Mouse (Mus musculus): ENCODE measurements around the gene 4933403O08Rik. TPM values are rescaled to one million over a fixed set of nuclear protein-coding genes. Genes with fewer than 3 reads are reported as not detected.

Gene 4933403O08Rik
- polyA plus RNA-seq (2014; fragmentation: Nextera tagmentation; extraction: Ambion mirVana): 0.35 and 0.48 TPM in 2 replicates

- no peak for DNase-seq (ENCODE audit: low spot score)
- WGBS: 88% methylated on average over 3 of the region's 3 CpGs
These were observed at the start of gene 4933403O08Rik for GRCm38 (mm10) chrX:112238749-112239148. Gene 4933403O08Rik, plus strand, starts transcription at chrX:112239049.

GRCm38 (mm10) chrX:112242916-112243315, 4.1 kb downstream of the 4933403O08Rik start:
- H3K4me3 ChIP-seq (ENCODE audit: low read depth, low read length): no peak overlapping the region
- no peak overlapping the region for H3K9ac ChIP-seq (ENCODE audit: low read depth, low read length)
- H3K9me3 ChIP-seq (ENCODE audit: control insufficient read depth, low read length): no peaks in the 10 kb centered on the region
- no peaks in the 10 kb centered on the region for H3K36me3 ChIP-seq (ENCODE audit: control insufficient read depth, insufficient read depth, low read length)
- 91% methylated on average over 1 of the region's 1 CpGs for WGBS
- no peak overlapping the region for H3K27ac ChIP-seq (replicated peaks; ENCODE audit: low read depth, low read length)
- no peaks in the 10 kb centered on the region for H3K4me1 ChIP-seq (ENCODE audit: control insufficient read depth, insufficient read depth, low read length)
- H3K4me2 ChIP-seq (ENCODE audit: low read depth, low read length): no peak overlapping the region
- H3K27me3 ChIP-seq (replicated peaks; ENCODE audit: control insufficient read depth, insufficient read depth, low read length): no peaks in the 10 kb centered on the region
- ATAC-seq (ENCODE audit: low read depth) (no peak), DNase-seq (ENCODE audit: low spot score) (no peak)

More at GRCm38 (mm10) chrX:112238749-112239148, at the start of gene 4933403O08Rik:
- no peaks in the 10 kb centered on the region for H3K36me3 ChIP-seq (ENCODE audit: control insufficient read depth, insufficient read depth, low read length)
- no peaks in the 10 kb centered on the region for H3K4me1 ChIP-seq (ENCODE audit: control insufficient read depth, insufficient read depth, low read length)
- no peak within 1 kb of the TSS for H3K4me3 ChIP-seq (ENCODE audit: low read depth, low read length)
- no peak within 1 kb of the TSS for H3K9ac ChIP-seq (ENCODE audit: low read depth, low read length)
- no peaks in the 10 kb centered on the region for H3K27me3 ChIP-seq (replicated peaks; ENCODE audit: control insufficient read depth, insufficient read depth, low read length)
- H3K4me2 ChIP-seq (ENCODE audit: low read depth, low read length): no peak within 1 kb of the TSS
- no peak within 1 kb of the TSS for H3K27ac ChIP-seq (replicated peaks; ENCODE audit: low read depth, low read length)
- no peak for ATAC-seq (ENCODE audit: low read depth)
- H3K9me3 ChIP-seq (ENCODE audit: control insufficient read depth, low read length): no peaks in the 10 kb centered on the region

GRCm38 (mm10) chrX:112255513-112255912, 16.7 kb downstream of the 4933403O08Rik start:
- Histone ChIP-seq H3K9me3 (ENCODE audit: control insufficient read depth, low read length) (no peaks in the 10 kb centered on the region), H3K27me3 (replicated peaks; ENCODE audit: control insufficient read depth, insufficient read depth, low read length) (no peaks in the 10 kb centered on the region), H3K4me1 (ENCODE audit: control insufficient read depth, insufficient read depth, low read length) (no peaks in the 10 kb centered on the region), H3K4me3 (ENCODE audit: low read depth, low read length) (no peak overlapping the region), H3K4me2 (ENCODE audit: low read depth, low read length) (no peak overlapping the region), H3K9ac (ENCODE audit: low read depth, low read length) (no peak overlapping the region), H3K36me3 (ENCODE audit: control insufficient read depth, insufficient read depth, low read length) (no peaks in the 10 kb centered on the region), H3K27ac (replicated peaks; ENCODE audit: low read depth, low read length) (no peak overlapping the region)
- WGBS: 62% methylated on average over 2 of the region's 2 CpGs
- ATAC-seq (ENCODE audit: low read depth) (no peak), DNase-seq (ENCODE audit: low spot score) (peak; percentile 20)

GRCm38 (mm10) chrX:112273550-112273949, 34.7 kb downstream of the 4933403O08Rik start:
- H3K9ac ChIP-seq (ENCODE audit: low read depth, low read length): no peak overlapping the region
- DNase-seq (ENCODE audit: low spot score): no peak
- no peaks in the 10 kb centered on the region for H3K4me1 ChIP-seq (ENCODE audit: control insufficient read depth, insufficient read depth, low read length)
- H3K4me3 ChIP-seq (ENCODE audit: low read depth, low read length): no peak overlapping the region
- no peaks in the 10 kb centered on the region for H3K36me3 ChIP-seq (ENCODE audit: control insufficient read depth, insufficient read depth, low read length)
- no peak for ATAC-seq (ENCODE audit: low read depth)
- no peak overlapping the region for H3K27ac ChIP-seq (replicated peaks; ENCODE audit: low read depth, low read length)
- no peaks in the 10 kb centered on the region for H3K9me3 ChIP-seq (ENCODE audit: control insufficient read depth, low read length)
- 86% methylated on average over 1 of the region's 1 CpGs for WGBS
- H3K4me2 ChIP-seq (ENCODE audit: low read depth, low read length): no peak overlapping the region
- H3K27me3 ChIP-seq (replicated peaks; ENCODE audit: control insufficient read depth, insufficient read depth, low read length): no peaks in the 10 kb centered on the region

Other genes with a start within 250 kb of the 4933403O08Rik start
- 3.5 and 3.7 TPM in 2 replicates for gene Tex16, start 228.0 kb upstream of the 4933403O08Rik start, polyA plus RNA-seq (2014; fragmentation: Nextera tagmentation; extraction: Ambion mirVana)
- 56.7 and 62.1 TPM in 2 replicates for gene Apool, start 72.3 kb downstream of the 4933403O08Rik start, polyA plus RNA-seq (2014; fragmentation: Nextera tagmentation; extraction: Ambion mirVana)
- not detected in 2 replicates for gene Satl1, start 167.7 kb downstream of the 4933403O08Rik start, polyA plus RNA-seq (2014; fragmentation: Nextera tagmentation; extraction: Ambion mirVana)